Mouse (Mus musculus): Measurements from ENCODE around the gene Pitx2.

The Pitx2 gene

GRCm38 (mm10) chr3:129197035-129197434, 2.6 kb upstream of the Pitx2 start:
- no peaks in the 10 kb centered on the region for H3K36me3 ChIP-seq (ENCODE audit: control insufficient read depth, insufficient read depth, low read length, poor library complexity, severe bottlenecking)
- DNase-seq (ENCODE audit: low read depth, low spot score) = no peak
- H3K27me3 ChIP-seq (ENCODE audit: control insufficient read depth, insufficient read depth, low read length, poor library complexity, severe bottlenecking) = peaks cover 2% of the 10 kb centered on the region; the same call in 1 of the 2 replicates

DNA sequence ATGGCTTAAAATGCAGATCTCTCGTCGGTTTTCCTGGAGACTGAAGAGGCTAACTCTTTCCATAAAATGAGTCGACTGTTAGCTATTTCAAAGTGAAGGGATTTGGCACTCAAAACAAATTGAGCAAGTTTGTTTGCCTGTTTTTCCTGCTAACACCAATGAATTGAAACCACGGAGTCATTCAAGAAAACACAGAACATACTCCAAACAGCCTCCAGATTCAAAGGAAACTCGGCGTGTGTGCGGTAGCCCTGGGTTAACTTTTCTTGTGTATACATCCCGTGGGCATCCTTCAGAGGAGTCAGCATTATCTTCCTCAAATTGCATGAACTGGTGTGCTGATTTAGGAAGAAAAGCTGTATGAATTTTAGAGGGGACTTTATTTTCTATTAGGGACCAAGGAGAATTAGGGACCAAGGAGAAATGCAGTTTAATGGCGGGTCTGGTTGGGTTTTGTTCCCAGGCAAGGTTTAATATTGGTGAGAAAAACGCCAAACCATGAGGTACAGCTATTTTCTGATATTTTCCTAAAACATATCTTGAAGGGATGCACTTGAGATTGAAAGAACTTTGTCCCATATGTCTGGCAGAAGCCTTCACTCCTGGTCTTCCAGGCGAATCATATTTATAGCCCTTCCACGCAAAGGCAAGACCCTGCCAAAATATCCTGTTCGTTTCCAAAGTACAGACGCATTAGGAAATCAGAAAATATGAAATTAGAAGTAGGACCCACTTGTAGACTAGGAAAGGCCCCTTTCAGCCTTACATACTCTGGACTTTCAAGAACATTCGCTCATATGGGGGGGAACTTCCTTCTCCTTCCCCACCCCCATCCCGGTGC, 1.7 kb upstream of the Pitx2 start:
- no peak for DNase-seq (ENCODE audit: low read depth, low spot score)

DNA sequence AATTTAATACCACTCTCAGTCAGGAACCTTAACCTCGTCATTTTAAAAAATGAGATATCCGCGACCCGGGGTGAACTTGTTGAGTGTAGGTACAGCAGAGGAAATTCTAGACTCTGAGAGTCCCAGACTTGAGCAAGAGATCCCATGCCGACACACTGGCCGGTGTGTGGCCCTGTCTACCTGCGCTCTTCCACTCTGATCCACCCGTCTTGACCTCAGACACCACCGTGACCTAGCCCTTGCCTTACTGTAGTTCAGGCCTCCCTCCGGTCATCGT, 1.1 kb upstream of the Pitx2 start:
- peaks cover 2% of the 10 kb centered on the region; the same call in 1 of the 2 replicates for H3K27me3 ChIP-seq (ENCODE audit: control insufficient read depth, insufficient read depth, low read length, poor library complexity, severe bottlenecking)
- no peaks in the 10 kb centered on the region for H3K36me3 ChIP-seq (ENCODE audit: control insufficient read depth, insufficient read depth, low read length, poor library complexity, severe bottlenecking)
- DNase-seq (ENCODE audit: low read depth, low spot score) = no peak

More for the DNA sequence above, 1.7 kb upstream of the Pitx2 start:
- no peaks in the 10 kb centered on the region for H3K36me3 ChIP-seq (ENCODE audit: control insufficient read depth, insufficient read depth, low read length, poor library complexity, severe bottlenecking)
- peaks cover 2% of the 10 kb centered on the region; the same call in 1 of the 2 replicates for H3K27me3 ChIP-seq (ENCODE audit: control insufficient read depth, insufficient read depth, low read length, poor library complexity, severe bottlenecking)

DNA sequence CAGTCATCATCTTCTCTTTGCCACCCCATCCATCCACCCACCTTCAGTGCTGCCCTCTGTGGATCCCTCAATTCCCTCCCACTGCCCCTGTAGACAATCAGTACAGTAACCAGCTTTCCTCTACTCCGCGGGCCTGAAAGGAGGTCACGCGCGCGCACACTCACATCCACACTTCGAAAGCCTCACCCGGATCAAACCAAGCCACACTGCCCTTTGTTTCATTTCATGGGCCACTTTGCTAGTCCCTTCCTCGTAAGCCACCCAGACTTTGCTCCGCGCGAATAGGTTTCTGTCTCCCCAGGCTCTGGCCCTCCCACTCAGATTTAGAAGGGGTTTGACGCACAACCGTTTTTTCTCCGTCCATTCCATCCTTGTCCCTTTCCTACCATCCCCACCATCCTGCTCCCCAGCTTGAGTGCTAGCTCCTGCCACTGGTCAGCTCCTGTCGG, 494 bp upstream of the Pitx2 start:
- Histone ChIP-seq H3K36me3 (ENCODE audit: control insufficient read depth, insufficient read depth, low read length, poor library complexity, severe bottlenecking) (no peaks in the 10 kb centered on the region), H3K27me3 (ENCODE audit: control insufficient read depth, insufficient read depth, low read length, poor library complexity, severe bottlenecking) (peaks cover 1% of the 10 kb centered on the region; the same call in 1 of the 2 replicates)
- no peak for DNase-seq (ENCODE audit: low read depth, low spot score)

DNA sequence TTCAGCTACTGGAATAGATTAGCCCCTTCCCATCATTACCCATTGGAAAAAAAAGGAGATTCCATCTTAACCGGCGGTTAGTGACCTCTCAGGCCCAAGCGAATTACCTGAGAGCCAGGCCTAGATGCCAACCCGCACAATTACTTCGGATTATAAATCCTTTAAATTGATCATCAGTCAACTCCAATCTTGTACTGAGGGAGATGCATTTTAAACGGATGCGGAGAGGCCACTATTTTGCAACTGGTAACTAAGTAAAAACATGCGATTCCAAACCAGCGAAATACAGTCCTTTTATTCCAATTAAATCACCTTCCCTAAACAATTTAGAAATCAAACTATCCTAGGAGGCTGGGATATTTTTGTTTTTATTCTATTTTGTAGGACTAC, 818 bp downstream of the Pitx2 start:
- no peaks in the 10 kb centered on the region; the same call in 1 of the 2 replicates for H3K27me3 ChIP-seq (ENCODE audit: control insufficient read depth, insufficient read depth, low read length, poor library complexity, severe bottlenecking)
- no peaks in the 10 kb centered on the region for H3K36me3 ChIP-seq (ENCODE audit: control insufficient read depth, insufficient read depth, low read length, poor library complexity, severe bottlenecking)
- DNase-seq (ENCODE audit: low read depth, low spot score) = no peak

DNA sequence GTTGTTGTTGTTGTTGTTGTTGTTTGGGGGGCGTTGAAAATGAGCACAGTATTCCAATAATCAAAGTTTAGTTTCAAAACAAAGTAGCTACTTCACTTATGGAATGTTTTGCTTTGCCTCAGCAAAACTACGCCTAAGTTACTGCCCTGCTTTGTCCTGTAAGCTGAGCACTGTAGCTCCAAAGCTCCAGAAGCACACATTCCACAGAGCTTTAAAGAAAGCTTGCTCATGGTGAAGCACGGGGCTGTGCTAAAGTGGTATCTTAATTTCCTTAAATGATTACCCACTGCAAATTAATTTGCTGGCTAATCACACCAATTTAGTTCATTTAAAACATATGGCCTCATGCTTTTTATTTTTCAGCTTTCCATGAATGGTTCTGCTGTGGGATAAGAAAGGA, 1.5 kb downstream of the Pitx2 start:
- peaks cover 2% of the 10 kb centered on the region; the same call in 1 of the 2 replicates for H3K27me3 ChIP-seq (ENCODE audit: control insufficient read depth, insufficient read depth, low read length, poor library complexity, severe bottlenecking)

GRCm38 (mm10) chr3:129201681-129202255, 2.1 kb downstream of the Pitx2 start:
- DNase-seq (ENCODE audit: low read depth, low spot score) = no peak
- no peaks in the 10 kb centered on the region for H3K36me3 ChIP-seq (ENCODE audit: control insufficient read depth, insufficient read depth, low read length, poor library complexity, severe bottlenecking)
- H3K27me3 ChIP-seq (ENCODE audit: control insufficient read depth, insufficient read depth, low read length, poor library complexity, severe bottlenecking) = peaks cover 2% of the 10 kb centered on the region; the same call in 1 of the 2 replicates

More for the DNA sequence above, 1.5 kb downstream of the Pitx2 start:
- H3K36me3 ChIP-seq (ENCODE audit: control insufficient read depth, insufficient read depth, low read length, poor library complexity, severe bottlenecking) = no peaks in the 10 kb centered on the region
- DNase-seq (ENCODE audit: low read depth, low spot score) = no peak

- H3K36me3 ChIP-seq (ENCODE audit: control insufficient read depth, insufficient read depth, low read length, poor library complexity, severe bottlenecking) = no peaks in the 10 kb centered on the region
- H3K27me3 ChIP-seq (ENCODE audit: control insufficient read depth, insufficient read depth, low read length, poor library complexity, severe bottlenecking) = peaks cover 2% of the 10 kb centered on the region; the same call in 1 of the 2 replicates
- no peak for DNase-seq (ENCODE audit: low read depth, low spot score)
Observed at GRCm38 (mm10) chr3:129202871-129203740, 3.4 kb downstream of the Pitx2 start.

- Histone ChIP-seq H3K36me3 (ENCODE audit: control insufficient read depth, insufficient read depth, low read length, poor library complexity, severe bottlenecking) (no peaks in the 10 kb centered on the region), H3K27me3 (ENCODE audit: control insufficient read depth, insufficient read depth, low read length, poor library complexity, severe bottlenecking) (peaks cover 3% of the 10 kb centered on the region; the same call in 1 of the 2 replicates)
- DNase-seq (ENCODE audit: low read depth, low spot score) = no peak
Observed at GRCm38 (mm10) chr3:129203761-129204440, 4.2 kb downstream of the Pitx2 start.

DNA sequence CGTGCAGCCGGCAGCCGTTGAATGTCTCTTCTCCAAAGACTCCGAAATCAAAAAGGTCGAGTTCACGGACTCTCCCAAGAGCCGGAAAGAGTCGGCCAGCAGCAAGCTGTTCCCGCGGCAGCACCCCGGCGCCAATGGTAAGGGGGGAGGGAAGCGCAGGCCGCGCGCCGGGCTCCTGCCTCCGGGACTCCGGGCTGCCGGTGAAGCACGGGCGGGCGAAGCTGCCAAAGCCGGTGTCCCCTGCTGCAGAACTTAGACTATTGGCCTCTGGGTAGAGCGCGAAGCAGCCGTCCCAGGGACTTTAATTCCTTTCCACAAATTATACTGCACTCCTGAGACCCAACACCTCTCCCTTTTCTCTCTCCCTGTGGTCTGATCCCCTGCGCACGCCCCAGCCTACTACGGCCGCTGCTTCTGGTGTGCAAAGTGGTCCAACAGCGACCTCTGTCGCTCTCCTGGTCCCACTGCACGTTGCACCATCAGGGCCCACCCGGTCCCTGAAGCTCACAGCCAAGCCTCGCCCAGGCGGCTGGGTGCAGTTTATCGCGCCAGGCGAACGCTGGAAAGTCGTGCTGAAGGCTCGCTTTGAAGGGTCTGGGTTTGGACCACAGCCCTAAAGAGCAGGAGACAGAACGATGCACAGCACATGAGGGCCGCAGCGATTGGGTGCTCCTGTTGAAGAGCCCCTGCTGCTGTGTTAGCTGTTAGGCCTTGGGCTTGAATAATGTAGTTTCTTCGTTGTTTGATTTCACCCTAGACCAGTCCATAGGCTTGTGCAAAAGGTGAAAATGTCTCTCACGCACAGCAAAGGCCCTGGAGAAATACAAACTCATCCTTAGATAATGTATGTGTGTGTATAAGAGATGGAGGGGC, 5.0 kb downstream of the Pitx2 start:
- Histone ChIP-seq H3K27me3 (ENCODE audit: control insufficient read depth, insufficient read depth, low read length, poor library complexity, severe bottlenecking) (peaks cover 3% of the 10 kb centered on the region; the same call in 1 of the 2 replicates), H3K36me3 (ENCODE audit: control insufficient read depth, insufficient read depth, low read length, poor library complexity, severe bottlenecking) (no peaks in the 10 kb centered on the region)
- no peak for DNase-seq (ENCODE audit: low read depth, low spot score)

DNA sequence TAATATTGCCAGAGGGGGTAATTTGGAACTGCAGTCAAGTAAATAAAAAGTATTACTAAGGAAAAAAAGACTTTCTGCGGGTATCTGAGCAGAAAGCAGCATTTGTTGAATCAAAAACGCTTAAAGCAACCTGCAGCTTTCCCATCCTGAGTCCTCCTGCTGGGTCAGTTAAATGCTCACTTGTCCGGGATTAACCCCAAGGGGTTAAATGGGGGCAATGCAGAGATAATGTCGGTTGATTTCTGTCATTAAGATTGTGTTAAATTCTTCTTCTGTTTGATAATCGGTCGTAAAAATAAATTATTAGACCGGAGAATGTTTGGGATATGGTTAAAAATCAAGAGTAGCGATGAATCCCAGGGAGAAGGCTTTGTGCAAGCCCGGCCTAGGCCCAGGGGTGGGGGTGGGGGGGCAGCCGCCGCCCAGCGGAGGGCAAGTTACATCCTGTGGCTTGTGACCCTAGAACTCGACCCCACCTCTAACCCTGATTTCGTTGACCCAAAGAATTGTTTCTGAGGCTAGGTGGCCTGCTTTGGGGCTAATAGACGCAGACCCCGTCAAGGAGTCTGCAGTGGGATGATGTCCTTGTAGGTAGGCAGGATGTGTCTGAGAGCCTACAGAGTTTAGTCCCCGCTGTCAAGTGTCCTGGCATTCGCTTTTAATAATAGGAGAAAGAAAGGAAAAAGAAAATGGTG, 6.0 kb downstream of the Pitx2 start:
- no peak for DNase-seq (ENCODE audit: low read depth, low spot score)

GRCm38 (mm10) chr3:129206776-129207175, 7.1 kb downstream of the Pitx2 start:
- Histone ChIP-seq H3K36me3 (ENCODE audit: control insufficient read depth, insufficient read depth, low read length, poor library complexity, severe bottlenecking) (no peaks in the 10 kb centered on the region), H3K27me3 (ENCODE audit: control insufficient read depth, insufficient read depth, low read length, poor library complexity, severe bottlenecking) (peaks cover 6% of the 10 kb centered on the region)
- no peak for DNase-seq (ENCODE audit: low read depth, low spot score)

More for the DNA sequence above, 6.0 kb downstream of the Pitx2 start:
- Histone ChIP-seq H3K27me3 (ENCODE audit: control insufficient read depth, insufficient read depth, low read length, poor library complexity, severe bottlenecking) (peaks cover 3% of the 10 kb centered on the region; the same call in 1 of the 2 replicates), H3K36me3 (ENCODE audit: control insufficient read depth, insufficient read depth, low read length, poor library complexity, severe bottlenecking) (no peaks in the 10 kb centered on the region)

Data from splenic B cell, adult 2 months (primary cell).